Mouse (Mus musculus) stomach, embryonic 16.5 days (tissue): ENCODE measurements around the gene Kat7. TPM values are rescaled to one million over a fixed set of nuclear protein-coding genes. Genes with fewer than 3 reads are reported as not detected.

Experiments used
- ATAC-seq: fragments of 200-750 bp; cut with Nextera tagmentation; 2 replicates; pipeline ENCODE4 v1.8.0; 2017; ENCODE audit warnings: moderate number of reproducible peaks, moderate TSS enrichment; ENCODE audit not compliant: insufficient read depth, low FRiP score
- H3K27ac ChIP-seq: fragments of 300-500 bp; sonication (generic); 2 replicates; pipeline ENCODE4 v1.5.1; 2014; ENCODE audit warnings: low read length
- H3K27me3 ChIP-seq: fragments of 300-500 bp; sonication (generic); 2 replicates; pipeline ENCODE4 v1.6.1; 2014; ENCODE audit warnings: low read length, control low read depth, mixed read lengths; ENCODE audit not compliant: control insufficient read depth, insufficient read depth
- H3K36me3 ChIP-seq: fragments of 300-500 bp; sonication (generic); 2 replicates; pipeline ENCODE4 v1.6.1; 2014; ENCODE audit warnings: low read length; ENCODE audit not compliant: control insufficient read depth, insufficient read depth
- H3K4me1 ChIP-seq: fragments of 300-500 bp; sonication (generic); 2 replicates; pipeline ENCODE4 v1.6.1; 2014; ENCODE audit warnings: low read length, control low read depth, mixed read lengths; ENCODE audit not compliant: control insufficient read depth, insufficient read depth
- H3K4me2 ChIP-seq: fragments of 300-500 bp; sonication (generic); 2 replicates; pipeline ENCODE4 v1.6.1; 2014; ENCODE audit warnings: low read depth, low read length, mixed read lengths
- H3K4me3 ChIP-seq: fragments of 300-500 bp; sonication (generic); replicated peaks from 2 replicates; pipeline ENCODE4 v1.5.1; 2014; ENCODE audit warnings: mild to moderate bottlenecking, low read length
- H3K9ac ChIP-seq: fragments of 300-500 bp; sonication (generic); 2 replicates; pipeline ENCODE4 v1.6.1; 2014; ENCODE audit warnings: low read length
- H3K9me3 ChIP-seq: fragments of 300-500 bp; sonication (generic); replicated peaks from 2 replicates; pipeline ENCODE4 v1.6.1; 2016; ENCODE audit warnings: low read length, control low read depth; ENCODE audit not compliant: control insufficient read depth
- WGBS: fragments of 180-500 bp; shearing (Covaris S2); extraction: QIAGEN DNeasy Blood & Tissue Kit; methylation state at CpG from one replicate; pipeline ENCODE4 v1.1.7; 2014; 5-methylcytosine and 5-hydroxymethylcytosine counted together
- polyA plus RNA-seq: library from polyadenylated mRNA; unstranded; fragments of >200 nt; fragmentation: Nextera tagmentation; extraction: Ambion mirVana; gene quantifications from 2 replicates; pipeline ENCODE4 v1.2.1, GENCODE M21; 2015

Gene Kat7
- polyA plus RNA-seq, 1 experiment from 2014 or later = 59.3 TPM

GRCm38 (mm10) chr11:95337129-95337813, 27.2 kb upstream of the Kat7 start:
- WGBS = under 1% methylated on average over 50 of the region's 50 CpGs
- peak; percentile 64 for ATAC-seq
- Histone ChIP-seq H3K4me2 (peak overlapping the region; percentile 68), H3K9me3 (no peaks in the 10 kb centered on the region), H3K27me3 (no peaks in the 10 kb centered on the region), H3K27ac (peak overlapping the region; percentile 80), H3K4me1 (peaks cover 26% of the 10 kb centered on the region), H3K36me3 (no peaks in the 10 kb centered on the region), H3K9ac (peak overlapping the region; percentile 89), H3K4me3 (peak overlapping the region; percentile 96)

DNA sequence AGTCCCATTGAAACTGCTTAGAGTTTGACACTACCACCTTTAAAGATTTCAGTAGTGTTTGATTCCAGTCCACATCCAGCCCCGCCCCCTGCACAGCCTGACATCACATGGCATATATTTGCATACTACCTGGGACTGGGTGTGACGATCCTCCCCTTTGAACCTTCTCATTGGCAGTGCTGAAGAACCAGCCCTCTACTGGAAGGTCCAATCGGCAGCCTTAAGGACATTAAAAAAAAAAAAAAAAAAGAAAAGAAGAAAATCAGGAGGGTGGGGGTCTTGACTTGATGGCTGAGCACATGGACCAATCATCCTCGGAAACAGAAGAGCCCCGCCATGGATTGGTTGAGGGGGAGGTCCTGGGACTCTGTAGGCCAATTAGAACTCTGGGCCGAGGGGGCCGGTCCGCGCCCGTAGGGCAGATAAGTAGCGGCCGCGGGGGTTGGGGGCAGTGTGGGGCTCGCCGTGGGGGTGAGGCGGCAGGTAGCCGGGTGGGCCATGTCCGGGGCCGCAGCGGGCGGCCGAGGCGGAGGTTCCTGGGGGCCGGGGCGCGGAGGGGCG, 26.6 kb upstream of the Kat7 start, which contains the start of gene Fam117a:
Gene Fam117a (plus strand): TSS at position 451 of the 561 bp plus-strand sequence.
- H3K27me3 ChIP-seq = no peaks in the 10 kb centered on the region
- peak; percentile 97 for ATAC-seq
- peak within 1 kb of the TSS; percentile 89 for H3K9ac ChIP-seq
- H3K4me1 ChIP-seq = peaks cover 26% of the 10 kb centered on the region
- WGBS = under 1% methylated on average over 27 of the region's 27 CpGs
- peak within 1 kb of the TSS; percentile 80 for H3K27ac ChIP-seq
- H3K9me3 ChIP-seq = no peaks in the 10 kb centered on the region
- peak within 1 kb of the TSS; percentile 96 for H3K4me3 ChIP-seq
- no peaks in the 10 kb centered on the region for H3K36me3 ChIP-seq
- peak within 1 kb of the TSS; percentile 68 for H3K4me2 ChIP-seq

DNA sequence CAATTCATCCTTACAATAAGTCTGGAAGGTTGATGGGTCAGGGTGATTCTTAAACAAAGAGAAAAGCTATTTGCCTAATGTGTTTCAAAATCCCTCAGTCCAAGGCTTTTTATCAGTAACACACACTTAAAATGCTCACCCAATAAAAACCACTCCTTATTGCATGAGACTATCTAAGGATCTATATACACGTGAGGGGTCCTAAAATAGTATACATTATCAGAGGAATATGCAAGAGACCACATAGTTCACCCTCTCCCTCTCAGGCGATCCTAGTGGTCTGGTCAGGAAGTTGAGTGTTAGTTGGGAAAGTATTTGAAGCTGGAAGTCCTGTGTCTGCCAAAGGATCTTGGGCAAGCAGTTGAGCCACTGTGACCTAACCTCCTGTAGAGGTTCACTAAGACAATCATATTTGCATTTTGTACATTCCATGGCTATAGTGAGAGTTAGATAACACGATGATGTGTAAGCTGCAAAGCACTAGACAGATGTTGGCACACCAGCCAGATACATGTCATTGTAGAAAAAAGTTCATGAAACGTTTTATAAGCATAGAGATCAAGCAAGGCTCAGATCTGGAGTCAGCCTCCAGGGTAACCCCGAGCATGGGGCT, 24.5 kb upstream of the Kat7 start:
- peaks cover 24% of the 10 kb centered on the region for H3K4me1 ChIP-seq
- no peak for ATAC-seq
- H3K36me3 ChIP-seq = no peaks in the 10 kb centered on the region
- H3K4me3 ChIP-seq = no peak overlapping the region
- H3K27me3 ChIP-seq = no peaks in the 10 kb centered on the region
- H3K9me3 ChIP-seq = no peaks in the 10 kb centered on the region
- 59% methylated on average over 5 of the region's 5 CpGs for WGBS
- no peak overlapping the region for H3K9ac ChIP-seq
- H3K4me2 ChIP-seq = no peak overlapping the region
- no peak overlapping the region for H3K27ac ChIP-seq

DNA sequence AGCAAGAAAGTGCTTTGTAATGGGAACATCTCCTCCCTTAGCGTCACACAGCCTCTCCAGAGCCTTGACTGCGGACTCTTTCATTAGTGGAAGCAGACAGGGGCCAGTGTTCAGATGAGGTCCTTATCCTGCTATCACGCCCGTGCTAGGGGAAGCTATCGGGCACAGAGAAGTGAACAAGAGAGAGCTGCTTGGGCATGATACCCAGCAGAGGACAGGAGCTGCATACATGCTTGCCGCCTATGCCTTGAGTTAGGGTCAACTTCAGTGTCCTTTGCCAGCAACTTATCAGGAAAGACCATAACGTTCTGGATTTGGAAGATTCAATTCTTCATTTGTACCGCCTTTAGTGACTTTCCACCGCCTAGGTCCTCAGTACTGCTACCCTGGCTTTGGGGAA, 23.8 kb upstream of the Kat7 start:
- Histone ChIP-seq H3K4me1 (peaks cover 16% of the 10 kb centered on the region), H3K9ac (no peak overlapping the region), H3K4me2 (no peak overlapping the region), H3K36me3 (no peaks in the 10 kb centered on the region), H3K9me3 (no peaks in the 10 kb centered on the region), H3K27me3 (no peaks in the 10 kb centered on the region), H3K4me3 (no peak overlapping the region), H3K27ac (no peak overlapping the region)
- 80% methylated on average over 9 of the region's 9 CpGs for WGBS
- no peak for ATAC-seq

DNA sequence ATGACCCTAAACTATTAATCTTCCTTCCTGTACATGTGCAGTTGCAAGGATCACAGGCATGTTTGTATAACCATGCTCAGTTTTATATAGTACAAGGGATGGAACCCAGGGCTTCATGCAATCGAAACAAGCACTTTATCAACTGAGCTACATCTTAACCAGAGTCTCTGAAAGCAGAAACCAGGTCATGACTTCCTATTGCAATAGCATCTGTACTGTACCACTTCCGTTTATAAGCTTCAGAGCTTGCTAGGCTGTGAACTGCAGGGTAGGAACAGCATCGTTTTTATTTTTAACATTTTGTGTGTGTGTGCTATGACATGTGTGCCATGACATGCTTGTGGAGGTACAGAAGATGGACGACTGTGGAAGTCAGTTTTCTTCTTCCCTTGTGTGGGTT, 23.2 kb upstream of the Kat7 start:
- 45% methylated on average over 4 of the region's 4 CpGs for WGBS
- H3K4me1 ChIP-seq = peaks cover 10% of the 10 kb centered on the region
- H3K27ac ChIP-seq = no peak overlapping the region
- H3K4me2 ChIP-seq = no peak overlapping the region
- no peak overlapping the region for H3K4me3 ChIP-seq
- no peaks in the 10 kb centered on the region for H3K36me3 ChIP-seq
- H3K27me3 ChIP-seq = no peaks in the 10 kb centered on the region
- no peaks in the 10 kb centered on the region for H3K9me3 ChIP-seq
- no peak for ATAC-seq
- H3K9ac ChIP-seq = no peak overlapping the region

- Histone ChIP-seq H3K27me3 (no peaks in the 10 kb centered on the region), H3K27ac (no peak overlapping the region), H3K4me3 (no peak overlapping the region), H3K36me3 (no peaks in the 10 kb centered on the region), H3K9me3 (no peaks in the 10 kb centered on the region), H3K9ac (no peak overlapping the region), H3K4me2 (no peak overlapping the region), H3K4me1 (no peaks in the 10 kb centered on the region; the same call in 1 of the 2 replicates)
- WGBS = 45% methylated on average over 1 of the region's 1 CpGs
- ATAC-seq = no peak
Observed at GRCm38 (mm10) chr11:95330662-95331061, 20.6 kb upstream of the Kat7 start.

DNA sequence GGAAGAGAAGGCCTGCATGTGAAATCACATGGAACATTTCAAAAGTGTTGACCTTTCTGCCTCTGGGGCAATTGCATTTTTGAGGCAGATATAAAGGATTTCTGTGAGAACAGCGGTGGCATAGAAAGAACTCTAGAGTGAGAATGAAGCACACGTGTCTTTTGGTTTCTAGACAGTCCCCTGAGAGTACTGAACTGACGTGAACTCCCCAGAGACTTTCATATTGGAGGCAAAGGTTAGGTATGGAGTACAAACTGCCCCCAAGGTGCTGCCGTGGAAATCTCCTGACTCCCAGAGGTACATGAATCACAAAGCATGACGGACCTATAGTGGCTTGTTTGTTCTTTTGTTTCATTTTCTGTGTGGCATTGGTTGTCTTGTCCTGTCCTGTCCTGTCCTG, 18.6 kb upstream of the Kat7 start:
- ATAC-seq = no peak
- no peaks in the 10 kb centered on the region; the same call in 1 of the 2 replicates for H3K4me1 ChIP-seq
- H3K27ac ChIP-seq = no peak overlapping the region
- no peak overlapping the region for H3K9ac ChIP-seq
- no peak overlapping the region for H3K4me2 ChIP-seq
- H3K9me3 ChIP-seq = no peaks in the 10 kb centered on the region
- 72% methylated on average over 5 of the region's 5 CpGs for WGBS
- H3K36me3 ChIP-seq = no peaks in the 10 kb centered on the region
- H3K4me3 ChIP-seq = no peak overlapping the region
- H3K27me3 ChIP-seq = no peaks in the 10 kb centered on the region

- H3K4me1 ChIP-seq = no peaks in the 10 kb centered on the region
- no peaks in the 10 kb centered on the region for H3K9me3 ChIP-seq
- no peaks in the 10 kb centered on the region for H3K27me3 ChIP-seq
- 70% methylated on average over 11 of the region's 11 CpGs for WGBS
- no peaks in the 10 kb centered on the region for H3K36me3 ChIP-seq
- no peak overlapping the region for H3K9ac ChIP-seq
- no peak overlapping the region for H3K4me3 ChIP-seq
- H3K4me2 ChIP-seq = no peak overlapping the region
- no peak overlapping the region for H3K27ac ChIP-seq
- no peak for ATAC-seq
Observed at GRCm38 (mm10) chr11:95326243-95326642, 16.2 kb upstream of the Kat7 start.

DNA sequence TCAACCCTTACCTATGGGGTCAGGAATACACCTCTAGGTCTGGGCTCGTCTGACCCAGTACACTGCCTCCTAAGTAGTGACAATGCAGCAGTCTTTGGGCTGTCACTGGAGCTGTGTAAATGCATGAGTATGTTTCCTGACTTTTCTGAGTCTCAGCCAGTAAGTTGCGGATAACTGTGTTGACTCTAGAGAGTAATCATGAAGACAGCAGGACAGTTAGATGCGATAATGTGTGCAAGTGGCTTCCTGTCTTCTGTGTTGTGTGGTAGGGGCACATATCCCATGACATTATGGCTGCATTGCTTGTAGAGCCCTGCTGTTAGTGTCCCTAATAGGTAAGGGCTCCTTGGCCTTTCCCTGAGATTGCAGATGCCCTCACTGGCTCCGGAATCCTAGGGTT, 15.8 kb upstream of the Kat7 start:
- no peaks in the 10 kb centered on the region for H3K27me3 ChIP-seq
- ATAC-seq = no peak
- H3K27ac ChIP-seq = no peak overlapping the region
- no peaks in the 10 kb centered on the region for H3K36me3 ChIP-seq
- no peaks in the 10 kb centered on the region for H3K4me1 ChIP-seq
- no peaks in the 10 kb centered on the region for H3K9me3 ChIP-seq
- no peak overlapping the region for H3K4me2 ChIP-seq
- H3K4me3 ChIP-seq = no peak overlapping the region
- no peak overlapping the region for H3K9ac ChIP-seq
- 81% methylated on average over 4 of the region's 4 CpGs for WGBS
